Mouse (Mus musculus): ENCODE data around the gene Gm28168. TPM values are rescaled to one million over a fixed set of nuclear protein-coding genes. Genes with fewer than 3 reads are reported as not detected.
"Not testable (repeated sequence)": the region's sequence is repeated elsewhere in the genome, so short reads cannot be mapped to it uniquely, and the experiment has no call there.

The Gm28168 gene
- polyA plus RNA-seq (2012; rRNA removed) = not detected in 2 replicates

GRCm38 (mm10) chr1:117927715-117928114, at the start of gene Gm28168:
Gene Gm28168 (plus strand): TSS chr1:117928015.
- H3K4me1 ChIP-seq (ENCODE audit: control insufficient read depth, insufficient read depth, insufficient read length); DNase-seq (ENCODE audit: low read depth in 1 of 2, low spot score in 2 of 2); H3K27ac ChIP-seq (ENCODE audit: insufficient read depth, low read length); H3K4me3 ChIP-seq (ENCODE audit: extremely low read depth, insufficient read depth, insufficient read length); H3K27me3 ChIP-seq (ENCODE audit: control insufficient read depth, insufficient read depth, low read length); H3K36me3 ChIP-seq (ENCODE audit: control insufficient read depth, insufficient read depth, low read length): not testable (repeated sequence)
- WGBS = 43% methylated on average over 1 of the region's 1 CpGs

DNA sequence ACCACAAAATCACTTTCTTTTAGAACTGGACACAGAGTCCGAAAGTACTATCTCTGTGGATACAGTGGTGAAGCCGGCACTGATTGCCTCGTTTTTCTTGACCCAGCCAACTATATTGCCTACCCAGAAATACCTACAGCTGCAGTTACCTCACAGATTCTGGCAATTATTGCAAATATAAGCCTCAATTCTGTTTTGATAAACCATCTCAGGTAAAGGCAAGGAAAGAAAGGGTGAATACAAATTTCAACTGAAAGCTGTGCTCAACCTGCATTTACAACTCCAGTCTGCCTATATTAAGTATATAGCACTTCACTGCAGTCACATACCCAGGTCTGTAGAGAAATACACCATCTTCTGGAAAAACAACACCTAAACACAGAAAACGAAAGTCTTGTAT, 37.8 kb downstream of the Gm28168 start, which contains the start of gene Gm7145:
Gene Gm7145, plus strand, starts transcription at position 301 of the 400 bp plus-strand sequence.
- TF ChIP-seq CTCF (IDR thresholded peaks at IDR 0.05; ENCODE audit: extremely low read depth, insufficient read depth, insufficient read length, insufficient replicate concordance) = no peak
- TF ChIP-seq POLR2A (IDR thresholded peaks at IDR 0.05; ENCODE audit: low read depth, low read length) = no peak
- no peak for DNase-seq (ENCODE audit: low read depth in 1 of 2, low spot score in 2 of 2)
- Histone ChIP-seq H3K4me1 (ENCODE audit: control insufficient read depth, insufficient read depth, insufficient read length) (no peaks in the 10 kb centered on the region), H3K4me3 (ENCODE audit: extremely low read depth, insufficient read depth, insufficient read length) (no peak within 1 kb of the TSS), H3K36me3 (ENCODE audit: control insufficient read depth, insufficient read depth, low read length) (no peaks in the 10 kb centered on the region), H3K27me3 (ENCODE audit: control insufficient read depth, insufficient read depth, low read length) (no peaks in the 10 kb centered on the region), H3K27ac (ENCODE audit: insufficient read depth, low read length) (no peak within 1 kb of the TSS)
- 69% methylated on average over 4 of the region's 4 CpGs for WGBS

Other genes with a start within 250 kb of the Gm28168 start
- not detected in 2 replicates for gene Gm28363, start 230.9 kb upstream of the Gm28168 start, polyA plus RNA-seq (2012; rRNA removed)
- gene B020011L13Rik, start 146.9 kb upstream of the Gm28168 start, polyA plus RNA-seq (2012; rRNA removed) = not detected in 2 replicates
- not detected in 2 replicates for gene Gm28360, start 97.9 kb upstream of the Gm28168 start, polyA plus RNA-seq (2012; rRNA removed)
- gene Gm7145, start 37.9 kb downstream of the Gm28168 start, polyA plus RNA-seq (2012; rRNA removed) = not detected in 2 replicates
- not detected in 2 replicates for gene Gm29106, start 248.5 kb downstream of the Gm28168 start, polyA plus RNA-seq (2012; rRNA removed)